Mouse (Mus musculus) brain, embryonic 14.5 days (tissue): Measurements from ENCODE around the gene Med17.

Source experiments
- CTCF ChIP-seq: fragments of 200-500 bp; IDR thresholded peaks from 2 replicates; pipeline ENCODE4 v1.5.1; 2012; ENCODE audit warnings: inconsistent platforms, mild to moderate bottlenecking, moderate library complexity, borderline replicate concordance; ENCODE audit not compliant: insufficient read depth, insufficient read length; ENCODE audit errors: extremely low read depth
- POLR2A ChIP-seq: fragments of 200-500 bp; IDR thresholded peaks from 2 replicates; pipeline ENCODE4 v1.6.1; 2012; ENCODE audit warnings: mild to moderate bottlenecking, inconsistent platforms, borderline replicate concordance; ENCODE audit not compliant: poor library complexity, insufficient read depth, insufficient read length, severe bottlenecking; ENCODE audit errors: extremely low read depth

DNA sequence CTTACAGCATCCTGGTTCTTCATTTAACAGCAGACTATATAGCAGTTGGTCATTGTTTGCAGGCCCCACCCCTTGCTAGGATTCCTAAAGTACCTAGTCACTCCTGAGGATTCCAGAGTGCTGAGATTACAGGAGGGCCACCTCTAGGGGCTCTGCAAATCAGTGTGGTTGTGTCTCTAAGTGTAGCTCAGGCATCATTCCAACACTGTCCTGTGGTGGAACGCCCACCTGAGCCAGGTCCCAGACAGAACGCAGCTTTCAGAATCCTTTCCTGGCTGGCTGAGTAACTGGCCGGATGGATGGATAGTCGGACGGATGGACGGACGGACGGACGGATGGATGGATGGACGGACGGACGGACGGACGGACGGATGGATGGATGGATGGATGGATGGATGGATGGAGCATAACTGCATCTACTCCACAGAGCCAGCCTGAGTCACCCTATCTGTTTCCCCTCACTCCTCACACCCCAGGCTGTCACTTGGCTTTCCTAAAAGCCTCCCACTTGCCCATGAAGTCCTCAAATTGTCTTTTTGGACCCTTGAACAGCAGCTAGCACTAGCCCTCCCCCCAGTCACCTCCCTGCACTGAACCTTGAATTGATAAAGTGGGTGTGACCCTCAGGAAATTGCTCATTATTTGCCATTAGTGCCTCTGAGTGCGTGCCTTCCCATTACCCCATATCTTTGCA is 41.3 kb downstream of the Med17 start:
- TF ChIP-seq POLR2A (no peak), CTCF (no peak)
